Mouse (Mus musculus) erythroblast, embryonic 14.5 days (primary cell): ENCODE results near the gene Trim2. TPM values are rescaled to one million over a fixed set of nuclear protein-coding genes. Genes with fewer than 3 reads are reported as not detected.

Experiments used
- H3K27me3 ChIP-seq: 2 replicates; pipeline ENCODE4 v1.6.1; 2012; ENCODE audit warnings: inconsistent platforms; ENCODE audit not compliant: control insufficient read depth
- H3K36me3 ChIP-seq: 2 replicates; pipeline ENCODE4 v1.6.1; 2012; ENCODE audit warnings: mild to moderate bottlenecking, inconsistent platforms; ENCODE audit not compliant: control insufficient read depth
- H3K4me1 ChIP-seq: 2 replicates; pipeline ENCODE4 v1.6.1; 2012; ENCODE audit warnings: inconsistent platforms; ENCODE audit not compliant: control insufficient read depth
- H3K4me3 ChIP-seq: replicated peaks from 2 replicates; pipeline ENCODE3; 2012; ENCODE audit warnings: moderate library complexity, mild to moderate bottlenecking, inconsistent platforms
- H3K9me3 ChIP-seq: 2 replicates; pipeline ENCODE4 v1.6.1; 2012; ENCODE audit warnings: low read length, inconsistent platforms, mixed read lengths; ENCODE audit not compliant: control insufficient read depth
- GATA1 ChIP-seq: IDR thresholded peaks from 2 replicates; pipeline ENCODE4 v1.6.1; 2012; ENCODE audit warnings: low read length, inconsistent platforms, mixed read lengths
- TAL1 ChIP-seq: IDR thresholded peaks from 3 replicates; pipeline ENCODE4 v1.6.1; 2012; ENCODE audit warnings: low read length, inconsistent platforms, mixed read lengths
- polyA plus RNA-seq: library from polyadenylated mRNA; stranded (reverse); fragments of >175 nt; gene quantifications from 2 replicates; pipeline ENCODE4 v1.2.3, GENCODE M21; 2012

Gene Trim2
- polyA plus RNA-seq, 1 experiment, result 0.02 TPM

GRCm38 (mm10) chr3:84344725-84345645, 38.3 kb upstream of the Trim2 start:
- H3K4me3 ChIP-seq, result no peak overlapping the region
- no peaks in the 10 kb centered on the region for H3K9me3 ChIP-seq
- H3K27me3 ChIP-seq, result peaks cover 47% of the 10 kb centered on the region
- no peaks in the 10 kb centered on the region for H3K36me3 ChIP-seq
- H3K4me1 ChIP-seq, result peaks cover 15% of the 10 kb centered on the region
- TF ChIP-seq GATA1 (no peak), TAL1 (no peak)

- Histone ChIP-seq H3K4me1 (peaks cover 6% of the 10 kb centered on the region), H3K9me3 (no peaks in the 10 kb centered on the region), H3K4me3 (no peak overlapping the region), H3K27me3 (peaks cover 30% of the 10 kb centered on the region), H3K36me3 (no peaks in the 10 kb centered on the region)
- TF ChIP-seq TAL1, result no peak
- no peak for TF ChIP-seq GATA1
These were observed 36.4 kb upstream of the Trim2 start for GRCm38 (mm10) chr3:84343101-84343500.

- TF ChIP-seq TAL1, result no peak
- no peak for TF ChIP-seq GATA1
- Histone ChIP-seq H3K27me3 (peaks cover 17% of the 10 kb centered on the region), H3K36me3 (no peaks in the 10 kb centered on the region), H3K9me3 (no peaks in the 10 kb centered on the region), H3K4me3 (no peak overlapping the region), H3K4me1 (peaks cover 8% of the 10 kb centered on the region)
These were observed 35.1 kb upstream of the Trim2 start for GRCm38 (mm10) chr3:84341811-84342210.

GRCm38 (mm10) chr3:84337585-84337984, 30.9 kb upstream of the Trim2 start:
- Histone ChIP-seq H3K4me1 (peaks cover 4% of the 10 kb centered on the region), H3K36me3 (no peaks in the 10 kb centered on the region), H3K9me3 (no peaks in the 10 kb centered on the region), H3K4me3 (no peak overlapping the region), H3K27me3 (peaks cover 28% of the 10 kb centered on the region)
- TF ChIP-seq TAL1 (no peak), GATA1 (no peak)

- Histone ChIP-seq H3K27me3 (peaks cover 28% of the 10 kb centered on the region), H3K4me3 (no peak overlapping the region), H3K9me3 (no peaks in the 10 kb centered on the region), H3K4me1 (peaks cover 4% of the 10 kb centered on the region), H3K36me3 (no peaks in the 10 kb centered on the region)
- TF ChIP-seq TAL1 (no peak), GATA1 (no peak)
These were observed 29.7 kb upstream of the Trim2 start for GRCm38 (mm10) chr3:84336342-84336741.

GRCm38 (mm10) chr3:84335421-84336073, 28.9 kb upstream of the Trim2 start:
- TF ChIP-seq GATA1 (no peak), TAL1 (no peak)
- no peaks in the 10 kb centered on the region for H3K36me3 ChIP-seq
- H3K4me3 ChIP-seq, result no peak overlapping the region
- H3K9me3 ChIP-seq, result no peaks in the 10 kb centered on the region
- peaks cover 4% of the 10 kb centered on the region for H3K4me1 ChIP-seq
- peaks cover 28% of the 10 kb centered on the region for H3K27me3 ChIP-seq

GRCm38 (mm10) chr3:84334771-84335420, 28.2 kb upstream of the Trim2 start:
- Histone ChIP-seq H3K4me1 (peaks cover 4% of the 10 kb centered on the region), H3K36me3 (no peaks in the 10 kb centered on the region), H3K27me3 (peaks cover 28% of the 10 kb centered on the region), H3K4me3 (no peak overlapping the region), H3K9me3 (no peaks in the 10 kb centered on the region)
- TF ChIP-seq TAL1 (no peak), GATA1 (no peak)

GRCm38 (mm10) chr3:84333400-84334349, 27.0 kb upstream of the Trim2 start:
- TF ChIP-seq TAL1 (no peak), GATA1 (no peak)
- peaks cover 28% of the 10 kb centered on the region for H3K27me3 ChIP-seq
- no peak overlapping the region for H3K4me3 ChIP-seq

More at GRCm38 (mm10) chr3:84333400-84334349, 27.0 kb upstream of the Trim2 start:
- Histone ChIP-seq H3K4me1 (peaks cover 4% of the 10 kb centered on the region), H3K9me3 (no peaks in the 10 kb centered on the region), H3K36me3 (no peaks in the 10 kb centered on the region)
